ENCODE assay signal across 8 mouse cellular contexts in genomic region chr8:70905463-70905830, GRCm38 (mm10). TPM values are rescaled to one million over a fixed set of nuclear protein-coding genes. Genes with fewer than 3 reads are reported as not detected.
DNase-seq lines count a peak whose midpoint lies in the region; ATAC-seq and TF ChIP-seq lines count a peak whose summit lies in the region.

No protein-coding gene starts in this region.

- peak overlapping the region; percentile 92 for H3K27ac ChIP-seq in heart, embryonic 11.5 days (ENCODE audit: low read depth, low read length)
- H3K27ac ChIP-seq in forebrain, embryonic 13.5 days, result peak overlapping the region; percentile 22; the same call in 1 of the 2 replicates
- H3K27ac ChIP-seq in liver, embryonic 16.5 days (ENCODE audit: low read length), result peak overlapping the region; percentile 75

- H3K4me3 ChIP-seq in heart, embryonic 11.5 days (ENCODE audit: low read depth, low read length), result peak overlapping the region; percentile 82
- peak overlapping the region; percentile 94 for H3K4me3 ChIP-seq in E14TG2a.4 (replicated peaks; ENCODE audit: low read length)
- H3K4me3 ChIP-seq in forebrain, embryonic 13.5 days, result peak overlapping the region; percentile 89
- peak overlapping the region; percentile 81 for H3K4me3 ChIP-seq in liver, embryonic 16.5 days (ENCODE audit: low read depth, low read length)

- ATAC-seq in heart, embryonic 11.5 days (replicated peaks; ENCODE audit: insufficient number of reproducible peaks, low FRiP score, low TSS enrichment), result peak; percentile 14; the same call in 1 of the 2 replicates
- ATAC-seq in forebrain, embryonic 13.5 days, result peak; percentile 39
- no peak for ATAC-seq in liver, embryonic 16.5 days (ENCODE audit: low read depth)

- H3K36me3 ChIP-seq in heart, embryonic 11.5 days (ENCODE audit: control insufficient read depth, insufficient read depth, low read length), result no peaks in the 10 kb centered on the region
- peaks cover 13% of the 10 kb centered on the region for H3K36me3 ChIP-seq in E14TG2a.4 (ENCODE audit: insufficient read depth, low read length)
- no peaks in the 10 kb centered on the region for H3K36me3 ChIP-seq in forebrain, embryonic 13.5 days (ENCODE audit: poor library complexity, severe bottlenecking)
- no peaks in the 10 kb centered on the region for H3K36me3 ChIP-seq in liver, embryonic 16.5 days (ENCODE audit: control insufficient read depth, insufficient read depth)

- H3K9me3 ChIP-seq in heart, embryonic 11.5 days (replicated peaks; ENCODE audit: control insufficient read depth, low read length), result no peaks in the 10 kb centered on the region
- no peaks in the 10 kb centered on the region for H3K9me3 ChIP-seq in E14TG2a.4 (ENCODE audit: low read length)
- H3K9me3 ChIP-seq in forebrain, embryonic 13.5 days (replicated peaks), result no peaks in the 10 kb centered on the region
- no peaks in the 10 kb centered on the region for H3K9me3 ChIP-seq in liver, embryonic 16.5 days (replicated peaks; ENCODE audit: control insufficient read depth, low read length)

- WGBS in heart, embryonic 11.5 days (ENCODE audit: insufficient replicate concordance), result 20% methylated on average over 8 of the region's 8 CpGs
- 15% methylated on average over 8 of the region's 8 CpGs for WGBS in forebrain, embryonic 13.5 days
- WGBS in liver, embryonic 16.5 days (ENCODE audit: insufficient replicate concordance), result 6% methylated on average over 8 of the region's 8 CpGs

- H3K4me1 ChIP-seq in heart, embryonic 11.5 days (ENCODE audit: control insufficient read depth, insufficient read depth, low read length), result peaks cover 13% of the 10 kb centered on the region
- H3K4me1 ChIP-seq in E14TG2a.4 (replicated peaks; ENCODE audit: low read depth, low read length), result peaks cover 61% of the 10 kb centered on the region
- H3K4me1 ChIP-seq in forebrain, embryonic 13.5 days, result peaks cover 17% of the 10 kb centered on the region
- peaks cover 20% of the 10 kb centered on the region for H3K4me1 ChIP-seq in liver, embryonic 16.5 days (ENCODE audit: control insufficient read depth, low read depth, low read length)

- H3K4me2 ChIP-seq in heart, embryonic 11.5 days, result peak overlapping the region; percentile 82
- peak overlapping the region; percentile 97 for H3K4me2 ChIP-seq in forebrain, embryonic 13.5 days
- peak overlapping the region; percentile 92 for H3K4me2 ChIP-seq in liver, embryonic 16.5 days (ENCODE audit: low read depth, low read length)

- no peaks in the 10 kb centered on the region; the same call in 1 of the 2 replicates for H3K27me3 ChIP-seq in heart, embryonic 11.5 days (ENCODE audit: control insufficient read depth, insufficient read depth, low read length)
- H3K27me3 ChIP-seq in E14TG2a.4 (ENCODE audit: insufficient read depth, low read length), result no peaks in the 10 kb centered on the region
- H3K27me3 ChIP-seq in forebrain, embryonic 13.5 days, result peaks cover 25% of the 10 kb centered on the region
- no peaks in the 10 kb centered on the region for H3K27me3 ChIP-seq in liver, embryonic 16.5 days (ENCODE audit: control insufficient read depth, insufficient read depth, low read depth, low read length)

- DNase-seq in heart, postnatal 4 days, result no peak
- DNase-seq in left cerebral cortex, adult 9 months (ENCODE audit: low spot score in 2 of 2), result no peak
- DNase-seq in left cerebral cortex, adult 8-10 months (ENCODE audit: low spot score in 2 of 2), result no peak
- no peak for DNase-seq in left cerebral cortex, adult 11 months (ENCODE audit: low spot score)

- no peak for TF ChIP-seq CTCF in E14TG2a.4 (conservative IDR thresholded peaks at IDR 0.05; ENCODE audit: low read length)

- peak overlapping the region; percentile 89 for H3K9ac ChIP-seq in heart, embryonic 11.5 days (ENCODE audit: low read depth, low read length)
- peak overlapping the region; percentile 93 for H3K9ac ChIP-seq in forebrain, embryonic 13.5 days
- H3K9ac ChIP-seq in liver, embryonic 16.5 days (ENCODE audit: low read depth, low read length), result peak overlapping the region; percentile 85

RNA-seq across cellular contexts. Expression of gene Map1s, which starts 0.3 kb away (rescaled TPM):
- 26.0 and 31.1 TPM in 2 replicates for polyA plus RNA-seq in heart, embryonic 11.5 days (2014; fragmentation: Nextera tagmentation; extraction: Ambion mirVana)
- 10 to 100 TPM; 35.2 to 36.0 TPM for total RNA-seq in heart, postnatal 4 days (2021)
- 57.0 and 58.2 TPM in 2 replicates for polyA plus RNA-seq in forebrain, embryonic 13.5 days (2015; fragmentation: Nextera tagmentation; extraction: Ambion mirVana)
- polyA plus RNA-seq in liver, embryonic 16.5 days (2015; fragmentation: Nextera tagmentation; extraction: Ambion mirVana), result 12.1 and 14.4 TPM in 2 replicates
- 100 to 1,000 TPM in 1 of 4 experiments, 10 to 100 TPM in 3; 89.4 to 101 (median 91.1) TPM for total RNA-seq in left cerebral cortex, adult 8-10 months (2022)

RNA-seq across cellular contexts. Expression of gene Rpl18a, which starts 8.2 kb away (rescaled TPM):
- polyA plus RNA-seq in heart, embryonic 11.5 days (2014; fragmentation: Nextera tagmentation; extraction: Ambion mirVana), result 2,782 and 3,146 TPM in 2 replicates
- total RNA-seq in heart, postnatal 4 days (2021), result 1,000 to 10,000 TPM; 1,266 to 1,294 TPM
- 3,255 and 3,517 TPM in 2 replicates for polyA plus RNA-seq in forebrain, embryonic 13.5 days (2015; fragmentation: Nextera tagmentation; extraction: Ambion mirVana)
- polyA plus RNA-seq in liver, embryonic 16.5 days (2015; fragmentation: Nextera tagmentation; extraction: Ambion mirVana), result 2,028 and 2,149 TPM in 2 replicates
- 100 to 1,000 TPM; 653 to 769 (median 710) TPM for total RNA-seq in left cerebral cortex, adult 8-10 months (2022)

RNA-seq across cellular contexts. Expression of gene Slc5a5, which starts 12.9 kb away (rescaled TPM):
- 0.06 TPM in 1 of 2 replicates, not detected in the other for polyA plus RNA-seq in heart, embryonic 11.5 days (2014; fragmentation: Nextera tagmentation; extraction: Ambion mirVana)
- total RNA-seq in heart, postnatal 4 days (2021), result under 1 TPM in 1 of 2 experiments, not detected in 1; 0.11 TPM
- 0.50 and 0.67 TPM in 2 replicates for polyA plus RNA-seq in forebrain, embryonic 13.5 days (2015; fragmentation: Nextera tagmentation; extraction: Ambion mirVana)
- polyA plus RNA-seq in liver, embryonic 16.5 days (2015; fragmentation: Nextera tagmentation; extraction: Ambion mirVana), result 0.11 TPM in 1 of 2 replicates, not detected in the other
- total RNA-seq in left cerebral cortex, adult 8-10 months (2022), result 10 to 100 TPM; 10.2 to 11.9 (median 11.5) TPM

RNA-seq across cellular contexts. Expression of gene Ccdc124, which starts 31.7 kb away (rescaled TPM):
- 102 and 109 TPM in 2 replicates for polyA plus RNA-seq in heart, embryonic 11.5 days (2014; fragmentation: Nextera tagmentation; extraction: Ambion mirVana)
- total RNA-seq in heart, postnatal 4 days (2021), result 10 to 100 TPM; 42.6 to 46.2 TPM
- polyA plus RNA-seq in forebrain, embryonic 13.5 days (2015; fragmentation: Nextera tagmentation; extraction: Ambion mirVana), result 169 and 179 TPM in 2 replicates
- polyA plus RNA-seq in liver, embryonic 16.5 days (2015; fragmentation: Nextera tagmentation; extraction: Ambion mirVana), result 42.5 and 43.1 TPM in 2 replicates
- total RNA-seq in left cerebral cortex, adult 8-10 months (2022), result 10 to 100 TPM; 76.5 to 94.5 (median 85.6) TPM

RNA-seq across cellular contexts. Expression of gene Kcnn1, which starts 42.4 kb away (rescaled TPM):
- 0.55 and 1.1 TPM in 2 replicates for polyA plus RNA-seq in heart, embryonic 11.5 days (2014; fragmentation: Nextera tagmentation; extraction: Ambion mirVana)
- total RNA-seq in heart, postnatal 4 days (2021), result 1 to 10 TPM; 2.5 to 3.0 TPM
- 11.2 and 13.5 TPM in 2 replicates for polyA plus RNA-seq in forebrain, embryonic 13.5 days (2015; fragmentation: Nextera tagmentation; extraction: Ambion mirVana)
- polyA plus RNA-seq in liver, embryonic 16.5 days (2015; fragmentation: Nextera tagmentation; extraction: Ambion mirVana), result 0.20 and 0.46 TPM in 2 replicates
- 10 to 100 TPM; 15.7 to 28.6 (median 17.7) TPM for total RNA-seq in left cerebral cortex, adult 8-10 months (2022)

Comparison
In these comparisons a context has a peak if more than half of its experiments do, and no peak if none do; other contexts are left out.
1. H3K27ac ChIP-seq: peak in every context shown above with its lines; median percentile 92 in heart, embryonic 11.5 days; 75 in liver, embryonic 16.5 days; 22 in forebrain, embryonic 13.5 days.